Mouse (Mus musculus): Measurements from ENCODE around the gene 4930524B15Rik. TPM values are rescaled to one million over a fixed set of nuclear protein-coding genes. Genes with fewer than 3 reads are reported as not detected.
"Not testable (repeated sequence)": the region's sequence is repeated elsewhere in the genome, so short reads cannot be mapped to it uniquely, and the experiment has no call there.

4930524B15Rik gene
- polyA plus RNA-seq, 1 experiment, result 33.6 TPM

GRCm38 (mm10) chr11:31992535-31992934 lies 27.1 kb downstream of the 4930524B15Rik start:
- Histone ChIP-seq H3K36me3 (ENCODE audit: control insufficient read depth, insufficient read depth, low read length) (no peaks in the 10 kb centered on the region), H3K4me3 (ENCODE audit: control insufficient read depth, low read depth, low read length) (no peak overlapping the region), H3K27ac (ENCODE audit: control insufficient read depth, insufficient read depth, low read depth, low read length) (no peak overlapping the region), H3K27me3 (ENCODE audit: control insufficient read depth, insufficient read depth, low read length) (no peaks in the 10 kb centered on the region), H3K4me1 (ENCODE audit: control insufficient read depth, insufficient read depth, low read length) (no peaks in the 10 kb centered on the region)
- TF ChIP-seq POLR2A (IDR thresholded peaks at IDR 0.05; ENCODE audit: control insufficient read depth, low read depth, low read length), result no peak
- no peak for TF ChIP-seq CTCF (IDR thresholded peaks at IDR 0.05; ENCODE audit: control insufficient read depth, insufficient read depth, insufficient replicate concordance, low read depth, low read length)

GRCm38 (mm10) chr11:31999716-32000115 lies 34.3 kb downstream of the 4930524B15Rik start:
- Histone ChIP-seq H3K36me3 (ENCODE audit: control insufficient read depth, insufficient read depth, low read length) (no peaks in the 10 kb centered on the region), H3K4me3 (ENCODE audit: control insufficient read depth, low read depth, low read length) (no peak overlapping the region), H3K27me3 (ENCODE audit: control insufficient read depth, insufficient read depth, low read length) (no peaks in the 10 kb centered on the region), H3K4me1 (ENCODE audit: control insufficient read depth, insufficient read depth, low read length) (no peaks in the 10 kb centered on the region), H3K27ac (ENCODE audit: control insufficient read depth, insufficient read depth, low read depth, low read length) (no peak overlapping the region)
- TF ChIP-seq CTCF (IDR thresholded peaks at IDR 0.05; ENCODE audit: control insufficient read depth, insufficient read depth, insufficient replicate concordance, low read depth, low read length), result no peak
- no peak for TF ChIP-seq POLR2A (IDR thresholded peaks at IDR 0.05; ENCODE audit: control insufficient read depth, low read depth, low read length)

DNA sequence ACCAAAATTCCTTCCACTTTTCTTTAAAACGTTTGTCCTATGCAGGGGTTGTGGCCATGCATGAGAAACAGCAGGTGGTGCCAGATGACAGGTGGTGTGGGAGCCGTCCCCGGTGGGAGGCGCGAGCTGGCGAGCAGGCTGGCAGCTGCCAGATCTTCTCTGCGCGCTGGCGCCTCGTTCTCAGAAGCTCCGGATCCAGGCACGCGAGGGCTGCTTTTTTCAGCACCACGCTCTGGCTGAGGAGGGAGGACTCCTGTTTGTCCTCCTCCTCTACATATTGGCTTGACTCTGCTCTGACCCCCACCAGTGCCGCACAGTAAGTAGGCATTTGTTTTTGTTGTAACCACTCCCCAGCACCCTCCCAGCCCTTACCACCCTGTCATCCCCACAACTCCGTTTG lies 34.9 kb downstream of the 4930524B15Rik start, which contains the start of gene Nsg2:
TSS of gene Nsg2 (plus strand) at position 183 of the 400 bp plus-strand sequence.
- Histone ChIP-seq H3K27ac (ENCODE audit: control insufficient read depth, insufficient read depth, low read depth, low read length) (no peak within 1 kb of the TSS), H3K4me1 (ENCODE audit: control insufficient read depth, insufficient read depth, low read length) (no peaks in the 10 kb centered on the region), H3K36me3 (ENCODE audit: control insufficient read depth, insufficient read depth, low read length) (no peaks in the 10 kb centered on the region), H3K27me3 (ENCODE audit: control insufficient read depth, insufficient read depth, low read length) (no peaks in the 10 kb centered on the region), H3K4me3 (ENCODE audit: control insufficient read depth, low read depth, low read length) (no peak within 1 kb of the TSS)
- TF ChIP-seq POLR2A (IDR thresholded peaks at IDR 0.05; ENCODE audit: control insufficient read depth, low read depth, low read length), result no peak
- peak; percentile 31; the same call in 1 of the 2 replicates for TF ChIP-seq CTCF (IDR thresholded peaks at IDR 0.05; ENCODE audit: control insufficient read depth, insufficient read depth, insufficient replicate concordance, low read depth, low read length)

- H3K27ac ChIP-seq (ENCODE audit: control insufficient read depth, insufficient read depth, low read depth, low read length), result no peak overlapping the region
- H3K27me3 ChIP-seq (ENCODE audit: control insufficient read depth, insufficient read depth, low read length), result no peaks in the 10 kb centered on the region
- H3K36me3 ChIP-seq (ENCODE audit: control insufficient read depth, insufficient read depth, low read length), result no peaks in the 10 kb centered on the region
- H3K4me1 ChIP-seq (ENCODE audit: control insufficient read depth, insufficient read depth, low read length), result no peaks in the 10 kb centered on the region
- no peak for TF ChIP-seq CTCF (IDR thresholded peaks at IDR 0.05; ENCODE audit: control insufficient read depth, insufficient read depth, insufficient replicate concordance, low read depth, low read length)
- TF ChIP-seq POLR2A (IDR thresholded peaks at IDR 0.05; ENCODE audit: control insufficient read depth, low read depth, low read length), result no peak
- no peak overlapping the region for H3K4me3 ChIP-seq (ENCODE audit: control insufficient read depth, low read depth, low read length)
Observed at GRCm38 (mm10) chr11:32001181-32001910, 36.0 kb downstream of the 4930524B15Rik start.

- no peaks in the 10 kb centered on the region for H3K27me3 ChIP-seq (ENCODE audit: control insufficient read depth, insufficient read depth, low read length)
- H3K36me3 ChIP-seq (ENCODE audit: control insufficient read depth, insufficient read depth, low read length), result no peaks in the 10 kb centered on the region
- no peak overlapping the region for H3K4me3 ChIP-seq (ENCODE audit: control insufficient read depth, low read depth, low read length)
- H3K27ac ChIP-seq (ENCODE audit: control insufficient read depth, insufficient read depth, low read depth, low read length), result no peak overlapping the region
- no peaks in the 10 kb centered on the region for H3K4me1 ChIP-seq (ENCODE audit: control insufficient read depth, insufficient read depth, low read length)
- no peak for TF ChIP-seq CTCF (IDR thresholded peaks at IDR 0.05; ENCODE audit: control insufficient read depth, insufficient read depth, insufficient replicate concordance, low read depth, low read length)
- no peak for TF ChIP-seq POLR2A (IDR thresholded peaks at IDR 0.05; ENCODE audit: control insufficient read depth, low read depth, low read length)
Observed at GRCm38 (mm10) chr11:32002670-32003072, 37.3 kb downstream of the 4930524B15Rik start.

DNA sequence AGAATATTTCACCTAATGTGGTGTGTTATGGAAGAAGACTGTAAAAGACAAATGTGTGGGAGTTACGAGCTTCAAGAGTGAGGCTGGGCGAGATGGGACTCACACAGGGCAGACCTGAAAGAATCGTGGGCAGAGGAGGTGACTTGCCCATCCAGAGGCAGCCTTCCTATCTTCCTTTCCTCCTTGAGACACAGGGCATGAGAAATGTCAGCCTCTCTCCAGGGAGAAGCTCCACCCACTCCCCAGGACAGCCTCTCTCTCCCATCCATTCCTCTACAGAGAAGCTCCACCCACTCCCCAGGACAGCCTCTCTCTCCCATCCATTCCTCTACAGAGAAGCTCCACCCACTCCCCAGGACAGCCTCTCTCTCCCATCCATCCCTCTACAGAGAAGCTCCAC lies 42.7 kb downstream of the 4930524B15Rik start:
- H3K4me3 ChIP-seq (ENCODE audit: control insufficient read depth, low read depth, low read length); H3K27ac ChIP-seq (ENCODE audit: control insufficient read depth, insufficient read depth, low read depth, low read length); H3K4me1 ChIP-seq (ENCODE audit: control insufficient read depth, insufficient read depth, low read length); H3K27me3 ChIP-seq (ENCODE audit: control insufficient read depth, insufficient read depth, low read length); H3K36me3 ChIP-seq (ENCODE audit: control insufficient read depth, insufficient read depth, low read length): not testable (repeated sequence)

DNA sequence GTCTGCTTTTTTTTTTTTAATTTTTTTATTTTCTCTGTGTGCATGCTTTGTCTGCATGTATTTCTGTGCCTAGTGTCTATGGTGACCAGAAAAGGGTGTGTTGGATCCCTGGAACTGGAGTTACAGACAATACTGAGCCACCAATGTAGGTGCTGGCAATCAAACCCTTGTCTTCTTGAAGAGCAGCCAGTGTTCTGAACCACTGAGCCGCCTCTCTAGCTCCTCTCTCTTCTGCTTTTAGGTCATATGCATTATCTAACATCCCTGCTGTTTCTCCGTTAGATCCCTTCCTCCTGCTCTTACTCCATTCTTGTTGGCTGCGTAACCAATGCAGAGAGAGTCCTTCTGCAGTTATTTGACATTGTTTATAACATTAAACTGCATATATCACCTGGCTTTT lies 43.5 kb downstream of the 4930524B15Rik start:
- Histone ChIP-seq H3K4me3 (ENCODE audit: control insufficient read depth, low read depth, low read length) (no peak overlapping the region), H3K4me1 (ENCODE audit: control insufficient read depth, insufficient read depth, low read length) (no peaks in the 10 kb centered on the region; the same call in 1 of the 2 replicates), H3K27me3 (ENCODE audit: control insufficient read depth, insufficient read depth, low read length) (no peaks in the 10 kb centered on the region), H3K27ac (ENCODE audit: control insufficient read depth, insufficient read depth, low read depth, low read length) (no peak overlapping the region), H3K36me3 (ENCODE audit: control insufficient read depth, insufficient read depth, low read length) (no peaks in the 10 kb centered on the region)
- TF ChIP-seq CTCF (IDR thresholded peaks at IDR 0.05; ENCODE audit: control insufficient read depth, insufficient read depth, insufficient replicate concordance, low read depth, low read length) (no peak), POLR2A (IDR thresholded peaks at IDR 0.05; ENCODE audit: control insufficient read depth, low read depth, low read length) (no peak)
